Mouse (Mus musculus): ENCODE measurements at regions not wholly inside any gene's neighbourhood (a gene's known extent, or its start where the extent isn't known, plus 50 kb on each side); places are given as distances from the start of the nearest gene placed in this dataset.

- TF ChIP-seq POLR2A (IDR thresholded peaks at IDR 0.05; ENCODE audit: extremely low read depth, insufficient read depth, low read length) = no peak
- no peak for TF ChIP-seq CTCF (IDR thresholded peaks at IDR 0.05; ENCODE audit: low read depth, low read length)
- WGBS = 83% methylated on average over 1 of the region's 1 CpGs
- H3K4me1 ChIP-seq (ENCODE audit: control insufficient read depth, insufficient read depth, low read length) = no peaks in the 10 kb centered on the region
- no peak overlapping the region for H3K4me3 ChIP-seq (ENCODE audit: insufficient read depth, low read depth, low read length)
- DNase-seq (ENCODE audit: extremely low read depth, low read depth, low spot score) = no peak
- H3K27me3 ChIP-seq (ENCODE audit: control insufficient read depth, insufficient read depth, low read length) = no peaks in the 10 kb centered on the region
- H3K9ac ChIP-seq (ENCODE audit: low read depth, low read length) = no peak overlapping the region
- H3K27ac ChIP-seq (replicated peaks; ENCODE audit: insufficient read depth, low read depth, low read length) = no peak overlapping the region
- no peaks in the 10 kb centered on the region for H3K36me3 ChIP-seq (ENCODE audit: control insufficient read depth, insufficient read depth, low read length)
- H3K79me2 ChIP-seq (ENCODE audit: control insufficient read depth, insufficient read depth, low read length) = no peaks in the 10 kb centered on the region
These were observed 128.1 kb upstream of the Gas1 start for GRCm38 (mm10) chr13:60305028-60305810.

GRCm38 (mm10) chr13:60308062-60308801 is 131.1 kb upstream of the Gas1 start:
- Histone ChIP-seq H3K4me3 (ENCODE audit: insufficient read depth, low read depth, low read length) (no peak overlapping the region), H3K4me1 (ENCODE audit: control insufficient read depth, insufficient read depth, low read length) (no peaks in the 10 kb centered on the region), H3K79me2 (ENCODE audit: control insufficient read depth, insufficient read depth, low read length) (no peaks in the 10 kb centered on the region), H3K36me3 (ENCODE audit: control insufficient read depth, insufficient read depth, low read length) (no peaks in the 10 kb centered on the region), H3K27ac (replicated peaks; ENCODE audit: insufficient read depth, low read depth, low read length) (no peak overlapping the region), H3K9ac (ENCODE audit: low read depth, low read length) (no peak overlapping the region), H3K27me3 (ENCODE audit: control insufficient read depth, insufficient read depth, low read length) (no peaks in the 10 kb centered on the region)
- WGBS = 76% methylated on average over 13 of the region's 13 CpGs
- no peak for TF ChIP-seq CTCF (IDR thresholded peaks at IDR 0.05; ENCODE audit: low read depth, low read length)
- no peak for DNase-seq (ENCODE audit: extremely low read depth, low read depth, low spot score)

GRCm38 (mm10) chr13:60309482-60309881 is 132.3 kb upstream of the Gas1 start:
- 92% methylated on average over 12 of the region's 12 CpGs for WGBS
- Histone ChIP-seq H3K27ac (replicated peaks; ENCODE audit: insufficient read depth, low read depth, low read length) (no peak overlapping the region), H3K4me1 (ENCODE audit: control insufficient read depth, insufficient read depth, low read length) (no peaks in the 10 kb centered on the region), H3K27me3 (ENCODE audit: control insufficient read depth, insufficient read depth, low read length) (no peaks in the 10 kb centered on the region), H3K4me3 (ENCODE audit: insufficient read depth, low read depth, low read length) (no peak overlapping the region), H3K79me2 (ENCODE audit: control insufficient read depth, insufficient read depth, low read length) (no peaks in the 10 kb centered on the region), H3K9ac (ENCODE audit: low read depth, low read length) (no peak overlapping the region), H3K36me3 (ENCODE audit: control insufficient read depth, insufficient read depth, low read length) (no peaks in the 10 kb centered on the region)
- TF ChIP-seq CTCF (IDR thresholded peaks at IDR 0.05; ENCODE audit: low read depth, low read length) (no peak), POLR2A (IDR thresholded peaks at IDR 0.05; ENCODE audit: extremely low read depth, insufficient read depth, low read length) (no peak)
- no peak for DNase-seq (ENCODE audit: extremely low read depth, low read depth, low spot score)

GRCm38 (mm10) chr13:60309926-60310325 is 132.8 kb upstream of the Gas1 start:
- 82% methylated on average over 4 of the region's 4 CpGs for WGBS
- Histone ChIP-seq H3K4me3 (ENCODE audit: insufficient read depth, low read depth, low read length) (no peak overlapping the region), H3K9ac (ENCODE audit: low read depth, low read length) (no peak overlapping the region), H3K27ac (replicated peaks; ENCODE audit: insufficient read depth, low read depth, low read length) (no peak overlapping the region), H3K27me3 (ENCODE audit: control insufficient read depth, insufficient read depth, low read length) (no peaks in the 10 kb centered on the region), H3K79me2 (ENCODE audit: control insufficient read depth, insufficient read depth, low read length) (no peaks in the 10 kb centered on the region), H3K36me3 (ENCODE audit: control insufficient read depth, insufficient read depth, low read length) (no peaks in the 10 kb centered on the region), H3K4me1 (ENCODE audit: control insufficient read depth, insufficient read depth, low read length) (no peaks in the 10 kb centered on the region)
- TF ChIP-seq CTCF (IDR thresholded peaks at IDR 0.05; ENCODE audit: low read depth, low read length) (no peak), POLR2A (IDR thresholded peaks at IDR 0.05; ENCODE audit: extremely low read depth, insufficient read depth, low read length) (no peak)
- DNase-seq (ENCODE audit: extremely low read depth, low read depth, low spot score) = no peak

GRCm38 (mm10) chr13:60312397-60313085 is 135.4 kb upstream of the Gas1 start:
- 80% methylated on average over 7 of the region's 7 CpGs for WGBS

More at GRCm38 (mm10) chr13:60312397-60313085, 135.4 kb upstream of the Gas1 start:
- no peaks in the 10 kb centered on the region for H3K36me3 ChIP-seq (ENCODE audit: control insufficient read depth, insufficient read depth, low read length)
- H3K79me2 ChIP-seq (ENCODE audit: control insufficient read depth, insufficient read depth, low read length) = no peaks in the 10 kb centered on the region
- no peak overlapping the region for H3K27ac ChIP-seq (replicated peaks; ENCODE audit: insufficient read depth, low read depth, low read length)
- no peaks in the 10 kb centered on the region for H3K27me3 ChIP-seq (ENCODE audit: control insufficient read depth, insufficient read depth, low read length)
- H3K9ac ChIP-seq (ENCODE audit: low read depth, low read length) = no peak overlapping the region
- TF ChIP-seq CTCF (IDR thresholded peaks at IDR 0.05; ENCODE audit: low read depth, low read length) (peak; percentile 22; the same call in 1 of the 2 replicates), POLR2A (IDR thresholded peaks at IDR 0.05; ENCODE audit: extremely low read depth, insufficient read depth, low read length) (no peak)
- no peaks in the 10 kb centered on the region for H3K4me1 ChIP-seq (ENCODE audit: control insufficient read depth, insufficient read depth, low read length)
- no peak overlapping the region for H3K4me3 ChIP-seq (ENCODE audit: insufficient read depth, low read depth, low read length)
- DNase-seq (ENCODE audit: extremely low read depth, low read depth, low spot score) = no peak

All from liver, adult 2 months (tissue).